Mouse (Mus musculus): ENCODE results near the gene Slitrk3. TPM values are rescaled to one million over a fixed set of nuclear protein-coding genes. Genes with fewer than 3 reads are reported as not detected.
"Not testable (repeated sequence)": the region's sequence is repeated elsewhere in the genome, so short reads cannot be mapped to it uniquely, and the experiment has no call there.

The Slitrk3 gene
- not detected in 2 replicates for polyA plus RNA-seq (2012; ENCODE audit: insufficient read depth, insufficient read length, missing spikeins)

GRCm38 (mm10) chr3:73057197-73057811 lies at the start of gene Slitrk3:
TSS of gene Slitrk3 (minus strand) at chr3:73057803.
- no peaks in the 10 kb centered on the region; the same call in 1 of the 2 replicates for H3K4me1 ChIP-seq (ENCODE audit: control insufficient read depth, insufficient read depth, insufficient read length, low read length)
- H3K4me3 ChIP-seq (ENCODE audit: insufficient read depth, low read depth, low read length), result no peak within 1 kb of the TSS
- no peak within 1 kb of the TSS for H3K27ac ChIP-seq (replicated peaks; ENCODE audit: low read depth, low read length)

- H3K4me1 ChIP-seq (ENCODE audit: control insufficient read depth, insufficient read depth, insufficient read length, low read length); H3K4me3 ChIP-seq (ENCODE audit: insufficient read depth, low read depth, low read length); H3K27ac ChIP-seq (replicated peaks; ENCODE audit: low read depth, low read length): not testable (repeated sequence)
Measured at GRCm38 (mm10) chr3:73094445-73094844, 36.8 kb upstream of the Slitrk3 start.

DNA sequence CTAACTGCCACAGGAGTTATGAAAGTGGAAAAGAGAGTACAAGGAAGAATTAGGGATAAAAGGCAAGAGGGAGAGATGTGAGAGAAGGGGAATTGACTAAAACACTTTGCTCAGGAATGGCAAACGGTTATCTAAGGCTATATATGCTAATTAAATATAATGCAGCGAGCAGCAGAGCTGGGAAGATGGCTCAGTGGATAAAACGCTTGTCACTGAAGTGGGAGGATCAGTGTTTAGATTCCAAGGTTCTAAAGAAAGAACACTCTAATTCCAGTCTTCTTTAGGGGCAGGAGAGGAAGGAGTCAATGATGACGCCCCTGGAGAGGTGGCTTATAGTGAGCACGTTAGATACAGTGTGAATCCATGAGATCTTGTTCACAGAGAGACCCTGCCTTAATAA lies 27.0 kb upstream of the Slitrk3 start:
- Histone ChIP-seq H3K4me1 (ENCODE audit: control insufficient read depth, insufficient read depth, insufficient read length, low read length) (no peaks in the 10 kb centered on the region), H3K4me3 (ENCODE audit: insufficient read depth, low read depth, low read length) (no peak overlapping the region), H3K27ac (replicated peaks; ENCODE audit: low read depth, low read length) (no peak overlapping the region)

- no peak overlapping the region for H3K27ac ChIP-seq (replicated peaks; ENCODE audit: low read depth, low read length)
- H3K4me3 ChIP-seq (ENCODE audit: insufficient read depth, low read depth, low read length), result peak overlapping the region; percentile 38; the same call in 1 of the 2 replicates
- H3K4me1 ChIP-seq (ENCODE audit: control insufficient read depth, insufficient read depth, insufficient read length, low read length), result no peaks in the 10 kb centered on the region
Measured at GRCm38 (mm10) chr3:73065823-73066755, 8.5 kb upstream of the Slitrk3 start.

GRCm38 (mm10) chr3:73058190-73058589 lies 587 bp upstream of the Slitrk3 start:
- H3K4me3 ChIP-seq (ENCODE audit: insufficient read depth, low read depth, low read length), result no peak overlapping the region
- H3K4me1 ChIP-seq (ENCODE audit: control insufficient read depth, insufficient read depth, insufficient read length, low read length), result no peaks in the 10 kb centered on the region; the same call in 1 of the 2 replicates
- no peak overlapping the region for H3K27ac ChIP-seq (replicated peaks; ENCODE audit: low read depth, low read length)

DNA sequence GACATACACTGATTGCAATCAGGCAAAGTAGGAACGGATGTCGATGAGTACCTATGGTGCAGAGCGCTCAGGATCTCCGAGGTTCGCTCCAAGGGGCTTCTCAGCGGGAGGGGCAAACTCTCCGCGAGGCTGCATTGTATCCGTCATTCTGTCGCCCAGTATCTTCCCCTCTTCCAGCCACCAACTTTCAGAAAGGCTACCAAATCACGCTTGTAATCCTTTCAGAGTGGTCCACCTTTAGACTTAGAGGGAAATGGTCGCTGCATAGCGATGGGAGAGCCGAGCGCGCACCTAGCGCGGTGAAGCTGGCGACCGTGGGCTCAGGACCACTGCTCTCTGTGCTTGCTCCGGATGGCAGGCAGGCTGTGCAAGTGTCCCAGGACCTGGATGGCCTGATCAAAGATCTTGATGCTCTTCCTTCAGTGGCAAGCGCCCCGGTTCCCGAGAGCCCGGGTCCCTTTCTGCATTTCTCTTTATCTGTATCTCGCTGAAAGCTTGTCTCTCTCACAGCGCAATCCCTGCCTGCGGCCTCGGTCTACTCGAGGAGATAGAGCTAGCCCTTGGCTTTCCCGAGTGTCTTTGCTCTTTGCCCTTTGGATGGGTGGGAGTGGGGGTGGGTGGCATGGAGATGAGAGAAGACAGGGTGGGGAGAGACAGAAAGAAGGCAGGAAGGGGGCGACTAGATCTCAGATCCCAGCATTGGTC lies 959 bp downstream of the Slitrk3 start:
- no peak overlapping the region for H3K4me3 ChIP-seq (ENCODE audit: insufficient read depth, low read depth, low read length)
- H3K4me1 ChIP-seq (ENCODE audit: control insufficient read depth, insufficient read depth, insufficient read length, low read length), result no peaks in the 10 kb centered on the region; the same call in 1 of the 2 replicates
- H3K27ac ChIP-seq (replicated peaks; ENCODE audit: low read depth, low read length), result no peak overlapping the region

DNA sequence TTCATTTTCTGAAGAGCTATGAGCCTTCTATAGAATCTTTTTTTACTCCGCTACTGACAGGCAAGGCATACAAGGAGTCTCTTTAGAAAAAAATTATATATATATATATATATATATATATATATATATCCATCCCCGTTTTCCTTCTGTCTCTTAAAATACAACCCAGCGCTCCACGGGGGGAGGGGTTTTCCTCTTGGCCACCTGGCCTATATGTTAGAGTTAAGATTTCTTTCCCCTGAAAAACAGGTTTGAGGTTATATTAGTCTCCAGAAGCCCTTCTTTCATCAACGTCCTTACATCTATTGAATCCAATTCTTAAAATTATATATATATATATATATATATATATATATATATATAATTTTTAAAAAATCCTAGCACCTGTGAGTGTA lies 1.6 kb downstream of the Slitrk3 start:
- Histone ChIP-seq H3K4me3 (ENCODE audit: insufficient read depth, low read depth, low read length) (no peak overlapping the region), H3K4me1 (ENCODE audit: control insufficient read depth, insufficient read depth, insufficient read length, low read length) (no peaks in the 10 kb centered on the region; the same call in 1 of the 2 replicates), H3K27ac (replicated peaks; ENCODE audit: low read depth, low read length) (no peak overlapping the region)

DNA sequence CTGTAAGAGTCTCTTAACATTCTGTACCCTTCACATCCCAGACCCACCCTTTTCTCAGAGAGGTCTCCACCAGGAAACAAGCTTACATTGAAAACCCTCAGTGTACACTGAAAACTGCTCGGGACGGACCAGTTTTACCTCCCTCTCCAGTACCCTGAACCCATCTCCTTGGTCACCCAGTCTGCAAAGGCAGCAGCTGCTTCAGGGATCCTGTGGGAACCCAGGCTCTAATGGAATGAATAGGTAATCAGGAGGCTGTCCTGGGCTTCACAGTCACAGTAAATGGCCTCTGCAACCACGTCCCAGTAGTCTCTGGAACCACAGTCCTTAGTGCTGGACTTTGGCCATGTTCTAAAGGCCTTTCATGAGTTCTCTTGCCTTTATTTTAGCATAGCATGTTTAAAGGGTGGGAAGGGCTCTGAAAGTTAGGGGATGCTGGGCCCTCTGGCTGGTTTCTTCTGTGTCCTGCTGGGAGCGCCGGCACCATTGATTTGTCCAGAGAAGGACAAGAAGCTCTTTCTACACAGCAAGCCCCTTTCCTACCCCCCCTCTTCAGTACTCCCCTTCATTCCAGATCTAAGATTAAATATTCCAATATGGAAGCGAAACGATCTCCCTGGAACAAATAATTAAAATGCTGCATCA lies 2.1 kb downstream of the Slitrk3 start:
- Histone ChIP-seq H3K4me3 (ENCODE audit: insufficient read depth, low read depth, low read length) (no peak overlapping the region), H3K27ac (replicated peaks; ENCODE audit: low read depth, low read length) (no peak overlapping the region), H3K4me1 (ENCODE audit: control insufficient read depth, insufficient read depth, insufficient read length, low read length) (no peaks in the 10 kb centered on the region; the same call in 1 of the 2 replicates)

- H3K4me1 ChIP-seq (ENCODE audit: control insufficient read depth, insufficient read depth, insufficient read length, low read length), result no peaks in the 10 kb centered on the region; the same call in 1 of the 2 replicates
- H3K27ac ChIP-seq (replicated peaks; ENCODE audit: low read depth, low read length), result no peak overlapping the region
- H3K4me3 ChIP-seq (ENCODE audit: insufficient read depth, low read depth, low read length), result no peak overlapping the region
Measured at GRCm38 (mm10) chr3:73053451-73053931, 4.1 kb downstream of the Slitrk3 start.

DNA sequence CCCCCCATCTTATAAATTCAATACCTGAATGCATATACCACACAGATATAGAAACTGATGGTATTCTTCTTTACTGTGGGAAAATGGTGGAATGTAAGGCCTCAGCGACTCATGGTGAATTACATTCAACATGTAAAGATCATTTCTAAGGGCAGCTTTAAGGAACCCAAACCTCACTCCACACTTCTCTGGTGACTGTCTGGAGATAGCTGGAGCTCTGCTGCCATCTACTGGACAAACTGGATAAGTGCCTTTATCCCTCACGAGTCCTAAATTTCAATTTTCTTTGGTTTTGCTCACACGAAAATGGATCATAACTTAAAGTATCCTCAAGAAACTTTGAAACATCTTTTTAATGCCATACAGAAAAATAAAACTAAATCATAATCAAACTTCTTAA lies 11.4 kb downstream of the Slitrk3 start:
- H3K4me3 ChIP-seq (ENCODE audit: insufficient read depth, low read depth, low read length), result no peak overlapping the region
- H3K4me1 ChIP-seq (ENCODE audit: control insufficient read depth, insufficient read depth, insufficient read length, low read length), result no peaks in the 10 kb centered on the region
- no peak overlapping the region for H3K27ac ChIP-seq (replicated peaks; ENCODE audit: low read depth, low read length)

- H3K27ac ChIP-seq (replicated peaks; ENCODE audit: low read depth, low read length), result no peak overlapping the region
- no peak overlapping the region for H3K4me3 ChIP-seq (ENCODE audit: insufficient read depth, low read depth, low read length)
- no peaks in the 10 kb centered on the region for H3K4me1 ChIP-seq (ENCODE audit: control insufficient read depth, insufficient read depth, insufficient read length, low read length)
Measured at GRCm38 (mm10) chr3:73042256-73042655, 15.3 kb downstream of the Slitrk3 start.

- Histone ChIP-seq H3K27ac (replicated peaks; ENCODE audit: low read depth, low read length) (no peak overlapping the region), H3K4me1 (ENCODE audit: control insufficient read depth, insufficient read depth, insufficient read length, low read length) (no peaks in the 10 kb centered on the region), H3K4me3 (ENCODE audit: insufficient read depth, low read depth, low read length) (no peak overlapping the region)
Measured at GRCm38 (mm10) chr3:73006045-73006444, 51.6 kb downstream of the Slitrk3 start.

DNA sequence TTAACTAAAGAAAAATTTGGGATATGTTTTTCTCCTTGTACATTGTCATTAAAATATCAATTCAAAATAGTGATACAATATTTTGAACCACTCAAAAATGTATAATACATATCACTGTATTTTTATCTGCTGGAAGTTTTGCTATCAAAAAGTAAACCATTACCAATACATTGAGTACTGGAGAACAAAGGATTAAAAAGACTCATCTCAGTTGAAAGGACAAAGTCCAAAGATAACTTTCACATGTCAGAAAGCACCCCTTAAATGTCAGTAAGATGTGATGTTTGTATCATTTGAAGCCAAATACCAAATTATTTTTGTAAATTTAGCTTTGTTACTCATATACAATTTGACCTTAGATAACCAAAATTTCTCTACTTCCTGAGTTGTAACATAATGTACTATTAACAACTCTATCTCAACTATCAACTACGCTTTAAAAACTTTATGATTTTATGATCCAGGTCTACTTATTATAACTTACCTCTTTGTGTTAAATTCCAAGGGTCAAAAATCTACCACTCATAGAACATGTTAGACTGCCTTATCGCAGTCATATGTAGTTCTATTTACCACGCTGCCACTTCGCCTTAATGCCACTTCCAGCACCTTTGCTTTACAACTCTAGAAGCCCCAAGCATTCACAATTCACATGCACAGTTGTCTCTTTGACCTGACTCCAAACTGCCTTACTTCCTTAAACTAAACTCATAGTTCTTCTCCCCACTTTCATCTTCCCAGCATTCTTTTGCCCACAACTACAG lies 54.5 kb downstream of the Slitrk3 start:
- Histone ChIP-seq H3K27ac (replicated peaks; ENCODE audit: low read depth, low read length) (no peak overlapping the region), H3K4me3 (ENCODE audit: insufficient read depth, low read depth, low read length) (no peak overlapping the region), H3K4me1 (ENCODE audit: control insufficient read depth, insufficient read depth, insufficient read length, low read length) (no peaks in the 10 kb centered on the region)

- H3K27ac ChIP-seq (replicated peaks; ENCODE audit: low read depth, low read length), result no peak overlapping the region
- no peaks in the 10 kb centered on the region for H3K4me1 ChIP-seq (ENCODE audit: control insufficient read depth, insufficient read depth, insufficient read length, low read length)
- H3K4me3 ChIP-seq (ENCODE audit: insufficient read depth, low read depth, low read length), result no peak overlapping the region
Measured at GRCm38 (mm10) chr3:72997517-72997916, 60.1 kb downstream of the Slitrk3 start.

Data from brown adipose tissue, adult 24 weeks (tissue).